Mouse (Mus musculus) A20 (cell line): ENCODE measurements around the gene Leng9.

Source experiments
- DNase-seq: peaks from one replicate; pipeline ENCODE4 v3.0.0-alpha.2; 2011; ENCODE audit warnings: low read depth, low spot score

Gene Leng9

DNA sequence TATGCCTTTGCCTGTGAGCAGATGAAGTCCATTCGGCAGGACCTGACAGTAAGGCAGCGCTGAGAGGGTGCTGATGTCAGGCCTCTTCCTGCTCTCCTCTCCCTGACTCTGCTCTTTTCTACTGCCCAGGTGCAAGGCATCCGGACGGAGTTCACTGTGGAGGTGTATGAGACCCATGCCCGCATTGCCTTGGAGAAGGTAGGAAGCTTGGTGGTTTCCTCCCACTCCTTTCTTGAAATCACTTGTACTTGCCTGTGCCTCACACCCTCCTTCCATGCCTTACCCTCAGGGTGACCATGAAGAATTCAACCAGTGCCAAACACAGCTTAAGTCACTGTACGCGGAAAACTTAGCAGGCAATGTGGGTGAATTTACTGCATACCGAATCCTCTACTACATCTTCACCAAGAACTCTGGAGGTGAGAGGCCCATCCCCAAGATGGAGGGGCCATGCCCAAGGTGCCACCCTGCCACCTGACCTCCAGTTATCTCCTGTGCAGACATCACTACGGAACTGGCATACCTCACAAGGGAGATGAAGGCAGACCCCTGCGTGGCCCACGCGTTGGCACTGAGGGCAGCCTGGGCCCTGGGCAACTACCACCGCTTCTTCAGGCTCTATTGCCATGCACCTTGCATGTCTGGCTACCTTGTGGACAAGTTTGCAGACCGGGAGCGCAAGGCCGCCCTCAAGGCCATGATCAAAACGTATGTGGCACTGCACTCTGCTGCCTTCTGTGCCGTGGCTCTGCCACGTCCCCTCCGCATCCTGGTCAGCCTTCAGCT, 5.2 kb downstream of the Leng9 start:
- DNase-seq = no peak

DNA sequence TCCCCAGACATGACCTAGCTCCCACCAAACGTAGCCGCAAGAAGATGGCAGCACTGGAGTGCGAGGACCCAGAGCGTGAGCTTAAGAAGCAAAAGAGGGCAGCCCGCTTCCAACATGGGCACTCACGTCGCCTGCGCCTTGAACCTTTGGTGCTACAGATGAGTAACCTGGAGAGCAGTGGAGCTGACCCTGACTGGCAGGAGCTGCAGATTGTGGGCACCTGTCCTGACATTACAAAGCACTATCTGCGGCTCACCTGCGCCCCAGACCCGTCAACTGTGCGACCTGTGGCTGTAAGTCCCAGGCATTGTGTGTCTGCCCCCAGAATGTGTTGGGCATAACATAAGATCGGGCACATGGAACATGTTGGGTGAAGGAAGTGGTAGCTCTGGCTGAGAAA, 6.1 kb downstream of the Leng9 start:
- no peak for DNase-seq

DNA sequence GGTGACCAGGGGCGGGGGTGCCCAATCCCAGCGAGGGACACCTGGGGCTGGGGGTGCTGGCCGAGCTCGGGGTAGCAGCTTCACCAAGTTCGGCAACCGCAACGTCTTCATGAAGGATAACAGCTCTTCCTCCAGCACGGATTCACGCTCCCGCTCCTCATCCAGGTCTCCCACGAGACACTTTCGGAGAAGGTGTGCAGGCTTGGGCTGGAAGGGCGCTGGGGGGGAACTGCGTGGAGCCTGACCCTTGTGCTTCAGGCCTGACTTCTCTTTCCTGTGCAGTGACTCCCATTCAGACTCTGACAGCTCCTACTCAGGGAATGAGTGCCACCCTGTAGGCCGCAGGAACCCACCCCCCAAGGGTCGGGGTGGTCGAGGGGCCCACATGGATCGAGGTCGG, 6.7 kb downstream of the Leng9 start:
- DNase-seq = no peak

DNA sequence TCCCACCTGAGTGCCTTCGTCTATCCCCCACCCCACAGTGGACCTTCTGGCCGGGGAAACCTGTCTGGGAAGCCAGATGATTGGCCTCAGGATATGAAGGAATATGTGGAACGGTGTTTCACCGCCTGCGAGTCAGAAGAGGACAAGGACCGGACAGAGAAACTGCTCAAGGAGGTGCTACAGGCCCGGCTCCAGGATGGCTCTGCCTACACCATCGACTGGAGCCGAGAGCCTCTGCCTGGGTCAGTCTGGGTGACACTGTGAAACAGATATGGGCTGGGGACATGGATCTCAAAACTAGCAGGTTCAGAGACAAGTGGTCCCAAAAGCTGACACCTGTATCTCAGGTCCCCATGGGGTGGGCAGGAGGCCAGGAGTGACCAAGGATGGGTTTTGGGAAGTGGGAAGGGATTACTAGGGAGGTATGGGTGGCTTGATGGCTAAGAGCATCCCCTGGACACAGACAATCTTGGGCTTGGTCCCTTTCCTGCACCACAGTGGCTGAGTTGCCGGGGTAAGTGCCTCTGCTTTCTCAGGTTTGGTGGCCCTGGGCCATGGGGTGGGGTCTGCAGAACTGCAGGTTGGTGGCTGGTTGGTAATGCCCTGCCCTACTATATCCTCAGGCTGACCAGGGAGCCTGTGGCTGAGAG, 7.3 kb downstream of the Leng9 start:
- DNase-seq = no peak

DNA sequence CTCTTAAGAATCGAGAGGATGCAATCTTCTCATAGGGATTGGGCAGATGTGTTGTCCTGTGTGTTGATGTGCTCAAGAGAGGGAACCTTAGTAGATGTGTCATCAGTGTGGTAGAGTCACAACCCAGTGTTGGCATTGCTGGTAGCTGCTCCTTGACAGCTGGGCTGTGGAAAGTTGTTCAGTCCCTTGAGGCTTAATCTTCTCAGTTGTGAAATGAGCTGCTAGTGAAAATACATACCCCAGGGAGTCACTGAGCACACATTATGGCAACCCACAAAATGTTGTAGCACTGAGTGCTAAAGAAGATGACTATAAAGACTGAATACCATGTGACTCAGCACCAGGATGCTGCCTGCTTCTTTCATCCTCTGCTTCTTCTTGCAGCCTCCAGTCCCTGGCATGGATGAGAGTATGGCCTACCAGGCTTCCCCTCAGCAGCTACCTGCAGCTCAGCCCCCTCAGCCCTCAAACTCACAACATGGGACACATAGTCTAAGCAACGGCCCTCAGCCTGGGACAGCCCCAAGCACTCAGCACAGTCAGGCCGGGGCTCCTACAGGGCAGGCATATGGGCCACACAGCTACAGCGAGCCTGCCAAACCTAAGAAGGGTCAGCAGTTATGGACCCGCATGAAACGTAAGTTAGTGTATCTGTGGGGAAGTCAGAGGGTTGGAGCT, 8.4 kb downstream of the Leng9 start:
- DNase-seq = no peak

DNA sequence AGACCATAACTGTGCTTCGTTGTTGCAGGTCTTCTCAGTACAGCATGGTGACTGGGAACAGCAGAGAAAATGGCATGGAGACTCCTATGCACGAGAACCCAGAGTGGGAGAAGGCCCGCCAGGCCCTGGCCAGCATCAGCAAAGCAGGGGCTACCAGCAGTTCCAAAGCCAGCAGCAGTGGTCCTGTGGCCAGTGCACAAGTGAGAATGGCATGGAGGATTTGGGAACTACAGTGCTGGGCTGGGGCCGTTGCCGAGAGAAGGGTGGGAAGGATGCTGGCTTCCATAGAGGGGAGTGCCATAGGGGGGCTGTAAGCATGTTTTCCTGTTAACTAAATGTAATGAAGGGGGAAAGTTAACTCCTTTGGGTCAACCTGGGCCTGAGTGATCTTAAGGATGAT, 10.8 kb downstream of the Leng9 start:
- no peak for DNase-seq

DNA sequence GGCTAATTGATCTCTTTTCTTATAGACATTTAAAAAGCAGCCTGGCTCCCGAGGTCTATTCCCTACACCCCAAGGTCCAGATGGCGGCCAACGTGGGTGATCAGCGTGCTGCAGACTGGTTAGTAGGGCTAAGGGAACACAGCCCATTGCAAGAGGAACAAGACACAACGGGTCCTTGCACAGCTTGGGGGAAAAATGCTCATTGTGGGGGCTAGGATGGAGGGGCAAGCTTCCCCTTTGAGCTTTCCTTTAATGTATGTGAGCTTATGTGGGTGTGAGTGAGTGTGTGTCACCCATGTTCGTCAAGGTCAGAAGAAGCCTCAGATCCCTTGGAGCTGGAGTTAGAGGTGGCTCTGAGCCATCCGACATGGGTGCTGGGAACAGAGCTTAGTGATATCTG, 11.5 kb downstream of the Leng9 start:
- DNase-seq = no peak

DNA sequence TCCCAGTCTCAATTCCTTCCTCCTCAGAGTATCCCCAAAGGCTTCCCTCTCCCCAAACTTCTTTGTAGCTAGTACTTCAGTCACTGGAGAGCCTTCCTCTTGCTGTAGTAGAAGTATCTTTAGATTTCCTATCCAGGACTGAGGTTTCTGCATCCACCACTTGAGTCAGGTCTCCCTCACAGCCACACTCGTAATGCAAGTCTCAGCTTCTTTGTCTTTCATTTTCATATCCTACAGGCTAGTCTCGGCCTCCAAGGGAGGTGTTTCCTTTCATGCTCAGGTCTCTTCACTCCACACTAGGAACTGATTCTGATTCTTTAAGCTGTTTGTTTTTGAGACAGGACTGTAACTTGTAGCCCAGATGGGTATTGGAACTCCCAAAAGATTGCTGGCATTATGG, 12.0 kb downstream of the Leng9 start:
- no peak for DNase-seq

DNA sequence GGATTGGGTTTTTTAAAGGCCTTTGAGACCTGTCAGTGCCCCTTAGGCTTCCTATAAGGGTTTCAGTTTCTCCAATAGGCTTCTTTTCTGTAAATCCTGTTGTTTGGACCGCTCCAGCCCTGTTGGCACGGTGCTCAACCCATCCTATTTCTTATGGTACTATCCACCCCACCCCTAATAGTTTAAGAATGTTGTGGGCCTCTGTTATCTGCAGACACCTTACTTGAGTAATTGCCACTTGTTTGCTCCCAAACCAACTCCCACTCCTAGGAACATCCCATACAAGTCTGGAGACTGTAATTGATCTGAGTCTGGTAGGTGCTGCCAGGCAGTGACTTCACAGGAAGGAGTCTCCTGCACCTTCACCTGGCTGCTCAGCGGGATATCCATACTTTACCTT, 12.4 kb downstream of the Leng9 start:
- DNase-seq = no peak

DNA sequence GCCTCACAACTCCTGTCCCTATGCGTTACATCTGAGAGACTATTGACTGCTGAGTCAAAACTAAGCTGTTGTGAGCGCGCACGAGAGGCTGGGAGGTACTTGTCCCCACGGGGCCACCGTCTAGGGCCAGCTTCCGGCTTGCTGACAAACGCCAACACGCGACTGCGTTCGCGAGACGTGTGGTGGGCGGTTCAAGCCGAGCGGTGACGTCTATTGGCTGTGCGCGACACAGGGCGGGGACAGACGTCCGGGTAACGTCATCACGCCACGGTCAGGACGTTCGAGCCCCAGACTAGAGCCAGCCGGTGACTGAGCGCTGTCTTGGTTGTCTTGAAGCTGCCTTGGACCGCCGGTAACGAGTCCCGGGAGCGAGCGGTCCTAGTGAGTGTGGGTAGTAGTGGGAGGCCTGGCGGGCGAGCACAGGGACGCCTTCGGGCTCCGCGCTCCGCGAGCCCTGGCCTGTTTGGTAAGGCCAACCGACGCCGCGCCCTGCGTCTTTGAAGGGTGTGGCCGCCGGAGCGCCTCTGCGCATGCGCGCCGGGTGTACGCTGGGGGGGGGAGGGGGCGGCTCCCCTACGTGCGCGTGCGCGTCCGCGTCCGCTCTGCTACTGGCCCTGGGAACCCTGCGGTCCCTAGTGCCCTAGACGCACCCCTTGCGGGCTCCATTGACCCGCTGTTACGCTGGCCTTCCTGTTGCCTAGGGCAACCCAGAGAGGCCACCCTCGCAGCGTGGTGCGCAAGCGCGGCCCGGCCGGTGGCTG, 13.2 kb downstream of the Leng9 start, which contains the start of gene Leng8:
Gene Leng8 (plus strand): TSS at position 269 of the 761 bp plus-strand sequence.
- DNase-seq = peak; percentile 99

DNA sequence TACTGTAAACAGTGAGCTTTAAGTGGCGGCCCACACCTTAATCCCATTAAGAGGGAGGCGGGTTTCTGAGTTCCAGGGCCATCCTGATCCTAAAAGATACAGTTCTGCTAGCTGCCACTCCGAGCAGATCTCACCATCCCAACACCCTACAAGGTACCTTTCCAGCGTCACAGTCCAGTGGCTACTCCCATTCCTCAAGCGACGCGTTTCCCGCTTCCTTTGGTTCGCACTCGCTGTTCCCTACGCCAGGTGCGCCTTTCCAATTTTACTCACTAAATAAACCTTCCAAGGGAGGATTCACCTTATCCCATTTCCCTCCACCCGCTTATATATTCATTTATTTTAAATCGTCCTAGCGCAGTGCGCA, 13.8 kb downstream of the Leng9 start:
- DNase-seq = no peak

DNA sequence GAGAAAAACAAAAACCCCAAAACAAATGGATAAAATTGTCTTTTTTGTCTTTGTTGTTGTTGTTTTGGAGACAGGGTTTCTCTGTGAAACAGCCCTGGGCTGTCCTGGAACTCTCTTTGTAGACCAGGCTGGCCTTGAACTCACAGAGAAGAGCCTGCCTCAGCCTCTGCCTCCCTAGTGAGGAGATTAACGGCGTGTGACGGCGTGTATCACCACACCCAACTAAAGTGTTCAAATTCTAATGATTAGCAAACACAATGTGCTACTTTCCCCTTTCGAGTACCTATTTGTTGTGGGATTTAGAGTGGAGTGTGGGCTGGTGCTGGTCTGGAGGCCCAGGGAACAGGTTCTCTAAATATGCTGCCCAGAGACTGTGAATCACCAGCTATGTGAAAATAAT, 15.3 kb downstream of the Leng9 start:
- DNase-seq = no peak

DNA sequence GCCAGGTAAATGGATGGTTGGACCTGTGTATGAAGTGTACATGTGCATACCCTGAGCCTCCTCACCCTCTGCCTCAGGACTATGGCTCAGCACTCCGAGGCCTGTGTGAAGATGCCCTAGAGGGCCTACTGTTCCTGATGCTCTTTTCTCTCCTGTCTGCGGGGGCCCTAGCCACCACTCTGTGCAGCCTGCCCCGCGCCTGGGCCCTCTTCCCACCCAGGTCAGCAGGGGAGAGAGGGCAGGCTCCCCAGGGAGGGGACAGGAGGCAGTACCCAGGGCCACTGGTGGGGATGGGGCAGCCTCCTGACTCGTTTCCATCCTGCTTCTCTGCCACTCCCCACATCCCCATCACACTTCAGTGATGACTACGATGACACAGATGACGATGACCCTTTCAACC, 17.2 kb downstream of the Leng9 start:
- no peak for DNase-seq

DNA sequence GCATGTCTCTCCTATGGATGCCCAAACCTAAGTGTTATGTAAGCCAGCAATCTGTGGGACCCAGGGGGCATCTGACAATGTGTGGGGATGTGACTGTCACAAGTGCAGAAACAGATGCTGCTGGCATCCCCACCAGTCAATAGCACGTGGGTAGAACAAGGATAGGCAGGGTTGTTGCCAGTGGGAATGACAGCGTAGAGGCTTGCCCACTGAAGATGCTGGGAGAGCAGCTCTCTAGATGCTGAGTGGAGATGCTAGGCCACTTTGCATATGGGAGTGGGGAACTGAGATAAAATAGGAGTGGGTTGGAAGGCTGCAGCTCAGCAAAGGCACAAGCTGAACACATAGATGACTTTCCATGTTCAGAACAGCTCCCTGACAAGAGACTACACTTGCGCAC, 17.6 kb downstream of the Leng9 start:
- no peak for DNase-seq

DNA sequence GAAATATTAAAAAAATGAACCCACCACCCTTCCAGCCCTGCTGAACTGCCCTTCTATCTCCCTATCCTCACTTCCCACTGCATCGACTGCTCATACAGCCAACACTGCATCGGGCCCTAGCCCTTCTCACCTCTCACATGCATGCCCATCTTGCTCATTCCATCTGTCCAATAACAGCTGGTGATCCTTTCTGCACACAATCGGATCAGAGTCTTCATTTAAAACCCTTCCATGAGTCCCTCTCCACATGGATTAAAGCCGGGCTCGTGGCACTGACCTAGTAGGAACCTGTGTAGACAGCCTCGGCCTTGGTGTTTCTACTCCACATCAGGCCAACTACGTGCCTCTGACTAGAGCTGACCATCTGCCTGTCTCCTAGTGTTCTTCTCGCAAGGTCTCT, 18.2 kb downstream of the Leng9 start:
- no peak for DNase-seq

DNA sequence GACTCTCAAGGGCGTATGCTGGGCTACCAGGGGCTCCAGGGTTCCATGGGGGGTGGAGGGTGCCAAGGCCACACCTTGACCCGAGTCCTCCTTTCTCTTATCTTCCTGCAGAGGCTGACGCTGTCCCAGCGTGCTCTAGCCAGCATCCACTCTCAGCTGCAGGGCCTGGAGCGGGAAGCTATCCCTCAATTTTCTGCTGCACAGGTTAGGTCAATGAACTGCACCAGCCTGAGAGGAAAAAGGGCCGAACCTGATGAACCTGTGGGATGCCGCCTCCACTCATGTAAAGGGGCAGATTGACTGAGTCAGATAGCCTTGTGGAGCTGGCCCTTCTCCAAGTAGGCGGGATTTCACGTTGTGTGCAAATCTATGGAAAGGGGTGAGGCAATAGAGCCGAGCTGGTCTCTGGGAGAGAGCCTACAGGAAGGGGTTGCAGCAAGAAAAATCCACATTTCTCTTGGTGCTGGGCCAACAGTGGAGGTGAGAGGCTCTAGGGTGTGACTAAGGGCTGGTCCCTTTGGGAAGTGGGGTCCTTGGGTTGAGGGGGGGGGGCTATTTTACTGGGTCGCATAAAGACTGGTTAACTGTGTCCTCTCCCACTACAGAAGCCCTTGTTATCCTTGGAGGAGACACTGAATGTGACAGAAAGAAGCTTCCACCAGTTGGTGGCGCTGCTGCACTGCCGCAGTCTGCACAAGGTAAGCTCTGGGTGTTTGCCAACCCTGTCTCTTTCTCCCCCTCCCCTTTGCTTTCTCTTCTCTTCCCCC, 19.3 kb downstream of the Leng9 start:
- DNase-seq = peak; percentile 80

DNA sequence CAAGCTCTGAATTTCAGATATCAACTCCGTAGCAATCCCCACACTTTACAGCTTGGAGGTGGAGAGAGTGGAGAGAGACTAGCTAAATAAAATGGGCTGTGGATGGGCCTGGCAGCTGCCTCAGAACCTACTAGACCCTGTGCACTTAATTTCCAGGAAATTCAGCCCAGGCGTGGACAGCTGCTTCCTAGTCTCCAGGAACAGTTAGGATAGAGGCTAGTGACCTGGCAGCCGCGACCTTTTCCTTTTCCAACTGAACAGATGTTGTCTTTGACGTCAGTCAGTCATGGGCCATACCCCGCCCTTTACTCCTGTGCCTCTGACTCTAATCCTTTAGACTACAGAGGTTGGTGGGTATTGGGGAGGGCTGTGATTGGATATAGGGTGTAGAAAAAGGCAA, 21.3 kb downstream of the Leng9 start:
- no peak for DNase-seq

DNA sequence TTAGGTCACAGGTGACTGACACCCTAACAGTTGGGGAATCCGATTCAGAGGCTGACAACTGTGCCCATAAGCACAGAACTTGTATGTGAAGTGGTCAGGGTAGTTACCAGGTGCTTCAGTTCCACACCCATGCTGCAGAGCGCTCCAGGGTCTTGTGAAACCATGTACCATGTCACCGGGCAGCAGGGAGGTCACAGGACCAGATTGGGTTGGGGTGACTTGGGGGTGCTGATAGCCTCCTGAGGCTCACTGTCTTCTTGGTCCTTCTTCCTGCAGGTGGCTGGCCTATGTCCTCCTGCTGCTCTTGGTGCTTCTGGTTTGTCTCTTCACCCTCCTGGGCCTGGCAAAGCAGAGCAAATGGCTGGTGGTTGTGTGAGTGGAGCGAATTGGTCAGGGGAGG, 22.3 kb downstream of the Leng9 start:
- no peak for DNase-seq

DNA sequence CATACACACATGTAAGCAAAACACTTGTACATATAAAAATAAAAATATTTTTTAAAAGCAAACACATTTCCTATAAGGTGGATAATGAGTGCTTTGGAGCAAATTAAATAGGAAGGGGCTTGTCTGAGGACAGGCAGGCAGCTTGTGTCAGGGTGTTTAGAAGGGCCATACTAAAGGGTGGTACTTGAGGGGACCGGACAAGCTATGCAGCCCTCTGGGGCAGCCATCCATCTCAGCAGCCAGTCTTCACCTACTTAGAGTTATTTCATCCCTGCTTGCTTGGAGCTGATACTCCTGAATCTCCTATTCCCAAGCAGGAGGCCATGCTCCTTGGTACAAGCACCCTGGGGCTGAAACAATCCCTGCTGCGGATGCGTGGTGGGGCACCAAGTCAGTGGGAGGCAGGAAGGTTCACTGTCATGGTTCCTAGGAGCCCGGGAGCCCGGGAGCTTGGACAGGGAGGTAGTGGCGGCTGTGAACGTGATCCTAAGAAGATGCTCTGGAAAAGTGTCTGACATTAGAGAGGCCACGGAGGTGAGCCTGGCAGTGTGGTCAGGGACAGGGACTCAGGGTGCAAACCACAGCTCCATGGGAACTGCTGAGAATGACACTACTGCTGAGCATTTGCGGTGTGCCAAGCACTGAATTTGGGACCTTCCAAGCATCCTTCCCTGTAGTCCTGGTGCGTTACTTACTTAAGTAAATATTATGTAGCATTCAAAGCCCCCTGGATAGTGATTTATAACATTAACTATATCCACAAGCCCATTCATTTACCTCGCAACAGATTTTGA, 23.0 kb downstream of the Leng9 start:
- DNase-seq = no peak

DNA sequence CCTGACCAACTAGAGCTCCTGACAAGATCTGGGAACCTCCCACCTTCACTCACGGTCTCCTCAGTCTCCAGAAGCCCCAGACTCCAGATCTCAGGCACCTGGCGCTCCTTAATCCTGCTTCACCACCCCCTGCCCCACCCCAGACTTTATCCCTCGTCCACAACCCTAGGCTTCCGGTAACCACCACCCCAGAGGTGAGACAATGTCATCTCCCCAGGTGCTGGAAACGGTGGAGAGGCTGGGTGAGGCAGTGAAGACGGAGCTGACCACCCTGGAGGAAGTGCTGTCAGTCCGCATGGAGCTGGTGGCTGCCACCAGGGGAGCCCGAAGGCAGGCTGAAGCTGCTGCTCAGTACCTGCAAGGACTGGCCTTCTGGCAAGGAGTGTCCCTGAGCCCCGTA, 24.9 kb downstream of the Leng9 start:
- no peak for DNase-seq

DNA sequence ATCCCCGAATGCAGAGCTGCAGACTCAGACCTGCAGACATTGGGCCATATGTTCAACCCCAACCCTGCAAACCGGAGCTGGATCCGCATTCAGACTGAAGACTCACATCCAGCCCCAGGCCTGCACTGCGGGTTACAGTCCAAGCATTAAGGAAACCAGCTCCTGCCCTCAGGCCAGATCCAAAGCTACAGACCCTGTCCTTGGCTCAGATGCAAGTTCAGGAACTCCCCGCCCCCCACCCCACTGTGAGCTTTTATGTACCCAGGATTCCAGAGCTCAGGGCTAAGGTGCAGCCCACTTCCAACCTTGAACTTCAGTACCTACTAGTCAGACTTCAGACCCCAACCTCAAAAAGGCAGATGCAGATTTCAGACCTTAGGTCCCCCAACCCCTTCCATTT, 25.3 kb downstream of the Leng9 start:
- no peak for DNase-seq
